Mouse (Mus musculus) G1E (cell line): ENCODE measurements around the gene Colgalt1. TPM values are rescaled to one million over a fixed set of nuclear protein-coding genes. Genes with fewer than 3 reads are reported as not detected.
A peak's percentile ranks its signal among the peaks of the same experiment; 100 is the strongest.

ENCODE experiments used
- ATAC-seq: 2 replicates; pipeline ENCODE4 v1.8.0; 2016; ENCODE audit warnings: mild to moderate bottlenecking; ENCODE audit not compliant: insufficient number of reproducible peaks, poor library complexity, low FRiP score, severe bottlenecking; ENCODE audit errors: extremely low read depth
- DNase-seq: peaks from one replicate; pipeline ENCODE4 v3.0.0; 2012; ENCODE audit warnings: low spot score
- H3K27me3 ChIP-seq: 2 replicates; pipeline ENCODE4 v1.6.1; 2012; ENCODE audit warnings: mild to moderate bottlenecking, low read length, inconsistent platforms; ENCODE audit not compliant: insufficient read depth
- H3K36me3 ChIP-seq: replicated peaks from 2 replicates; pipeline ENCODE3; 2012; ENCODE audit warnings: mild to moderate bottlenecking, inconsistent platforms
- H3K4me1 ChIP-seq: 2 replicates; pipeline ENCODE4 v1.6.1; 2012; ENCODE audit warnings: low read depth, low read length, inconsistent platforms, mixed read lengths; ENCODE audit not compliant: insufficient read depth
- H3K4me3 ChIP-seq: 2 replicates; pipeline ENCODE4 v1.5.1; 2012; ENCODE audit warnings: low read depth, mild to moderate bottlenecking, inconsistent platforms, low read length, moderate library complexity, mixed read lengths
- H3K9me3 ChIP-seq: replicated peaks from 2 replicates; pipeline ENCODE4 v1.6.1; 2012; ENCODE audit warnings: inconsistent platforms
- CTCF ChIP-seq: IDR thresholded peaks from 2 replicates; pipeline ENCODE4 v1.5.1; 2012; ENCODE audit warnings: low read depth, low read length, inconsistent platforms, mixed read lengths
- GATA1 ChIP-seq: IDR thresholded peaks from 2 replicates; pipeline ENCODE4 v1.6.1; 2012; ENCODE audit warnings: borderline replicate concordance, low read length, inconsistent platforms, mixed read lengths
- GATA2 ChIP-seq: IDR thresholded peaks from 2 replicates; pipeline ENCODE4 v1.6.1; 2012; ENCODE audit warnings: low read depth, low read length, inconsistent platforms, borderline replicate concordance
- POLR2AphosphoS5 ChIP-seq: IDR thresholded peaks from 2 replicates; pipeline ENCODE4 v1.6.1; 2012; ENCODE audit warnings: low read depth, low read length, inconsistent platforms; ENCODE audit not compliant: insufficient replicate concordance
- TAL1 ChIP-seq: conservative IDR thresholded peaks from 2 replicates; pipeline ENCODE4 v1.6.1; 2012; ENCODE audit warnings: low read depth, low read length, inconsistent platforms, mixed read lengths
- polyA plus RNA-seq: library from polyadenylated mRNA; stranded (reverse); fragments of >175 nt; gene quantifications from 2 replicates; pipeline ENCODE4 v1.2.3, GENCODE M21; 2012
- total RNA-seq, 2 experiments: library from RNA; stranded (forward) in 1 of 2; stranded (reverse) in 1 of 2; fragments of 200-1000 nt in 1 of 2; fragments of >200 nt in 1 of 2; fragmentation: Nextera tagmentation in 1 of 2; gene quantifications; 2 replicates each; pipeline ENCODE4 v1.2.3; 2014 to 2017

Colgalt1 gene
- total and polyA plus RNA-seq, 3 experiments, result 30.5 to 38.7 (median 37.6) TPM

DNA sequence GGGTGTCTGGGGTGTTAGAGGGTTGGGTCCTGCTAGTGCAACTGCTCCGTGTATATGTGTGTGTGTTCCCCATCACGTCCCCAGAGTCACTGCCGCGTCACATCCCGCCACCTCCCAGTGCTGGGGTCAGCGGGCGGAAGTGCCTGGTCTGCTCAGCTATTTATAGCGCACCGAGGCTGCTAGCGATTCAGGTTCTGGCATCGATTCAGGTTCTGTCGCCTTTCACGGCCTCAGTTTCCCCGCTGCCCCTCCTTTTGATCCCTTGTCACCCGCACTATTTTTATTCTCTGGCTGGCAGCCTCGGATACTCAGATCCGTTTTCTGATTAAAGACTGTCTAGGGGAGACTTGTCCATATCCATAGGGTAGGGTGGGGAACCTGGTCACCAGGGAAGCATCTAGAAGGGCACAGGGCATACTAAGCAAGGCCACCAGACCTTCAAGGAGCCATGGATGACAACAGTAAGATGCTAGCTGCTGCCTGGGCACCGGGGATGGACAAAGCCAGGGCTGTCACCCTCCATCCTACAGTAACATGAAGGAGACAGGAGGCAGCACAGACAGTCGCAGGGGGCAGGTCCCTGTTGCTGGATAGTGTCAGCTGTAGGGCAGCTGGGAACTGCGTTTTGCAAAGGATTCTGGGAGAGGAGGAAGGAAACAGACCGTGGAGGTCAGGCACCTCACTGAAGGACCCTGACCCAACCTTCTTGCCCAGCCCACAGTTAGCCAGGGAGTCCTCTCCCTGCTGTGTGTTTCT, 57.6 kb downstream of the Colgalt1 start:
- ATAC-seq (0 out of 2 replicates have a peak, but pooled peaks have one; percentile 16), DNase-seq (peak; percentile 53)
- Histone ChIP-seq H3K27me3 (peaks cover 49% of the 10 kb centered on the region), H3K4me3 (peak overlapping the region; percentile 69), H3K4me1 (peaks cover 77% of the 10 kb centered on the region), H3K36me3 (no peaks in the 10 kb centered on the region), H3K9me3 (no peaks in the 10 kb centered on the region)
- TF ChIP-seq POLR2AphosphoS5 (no peak), GATA1 (no peak), TAL1 (no peak), GATA2 (no peak), CTCF (no peak)

DNA sequence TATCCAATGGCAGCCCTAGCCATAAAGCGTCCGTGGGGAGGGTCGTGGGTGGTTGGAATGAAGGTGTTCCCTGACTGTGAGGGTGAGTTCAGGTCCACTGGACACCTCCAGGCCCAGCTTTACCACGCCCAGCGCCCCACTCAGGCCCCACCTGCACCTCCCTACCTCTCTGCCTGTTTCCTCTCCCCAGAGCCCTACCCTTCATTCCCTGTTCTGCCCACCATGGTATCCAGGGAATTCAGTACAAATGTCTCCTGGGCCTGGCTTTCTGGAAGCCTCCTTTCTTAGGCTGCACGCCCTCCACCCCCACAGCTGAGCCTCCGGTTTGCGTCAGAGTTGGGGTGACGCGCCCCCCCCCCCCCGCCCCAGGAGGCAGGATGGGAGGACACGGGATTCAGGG, 59.4 kb downstream of the Colgalt1 start:
- DNase-seq, result peak; percentile 32
- Histone ChIP-seq H3K36me3 (peaks cover 1% of the 10 kb centered on the region), H3K9me3 (no peaks in the 10 kb centered on the region), H3K4me3 (peak overlapping the region; percentile 74), H3K4me1 (peaks cover 71% of the 10 kb centered on the region), H3K27me3 (peaks cover 41% of the 10 kb centered on the region)
- no peak for ATAC-seq
- TF ChIP-seq TAL1, result no peak
- TF ChIP-seq CTCF, result no peak
- TF ChIP-seq GATA2, result no peak
- no peak for TF ChIP-seq POLR2AphosphoS5
- TF ChIP-seq GATA1, result no peak

DNA sequence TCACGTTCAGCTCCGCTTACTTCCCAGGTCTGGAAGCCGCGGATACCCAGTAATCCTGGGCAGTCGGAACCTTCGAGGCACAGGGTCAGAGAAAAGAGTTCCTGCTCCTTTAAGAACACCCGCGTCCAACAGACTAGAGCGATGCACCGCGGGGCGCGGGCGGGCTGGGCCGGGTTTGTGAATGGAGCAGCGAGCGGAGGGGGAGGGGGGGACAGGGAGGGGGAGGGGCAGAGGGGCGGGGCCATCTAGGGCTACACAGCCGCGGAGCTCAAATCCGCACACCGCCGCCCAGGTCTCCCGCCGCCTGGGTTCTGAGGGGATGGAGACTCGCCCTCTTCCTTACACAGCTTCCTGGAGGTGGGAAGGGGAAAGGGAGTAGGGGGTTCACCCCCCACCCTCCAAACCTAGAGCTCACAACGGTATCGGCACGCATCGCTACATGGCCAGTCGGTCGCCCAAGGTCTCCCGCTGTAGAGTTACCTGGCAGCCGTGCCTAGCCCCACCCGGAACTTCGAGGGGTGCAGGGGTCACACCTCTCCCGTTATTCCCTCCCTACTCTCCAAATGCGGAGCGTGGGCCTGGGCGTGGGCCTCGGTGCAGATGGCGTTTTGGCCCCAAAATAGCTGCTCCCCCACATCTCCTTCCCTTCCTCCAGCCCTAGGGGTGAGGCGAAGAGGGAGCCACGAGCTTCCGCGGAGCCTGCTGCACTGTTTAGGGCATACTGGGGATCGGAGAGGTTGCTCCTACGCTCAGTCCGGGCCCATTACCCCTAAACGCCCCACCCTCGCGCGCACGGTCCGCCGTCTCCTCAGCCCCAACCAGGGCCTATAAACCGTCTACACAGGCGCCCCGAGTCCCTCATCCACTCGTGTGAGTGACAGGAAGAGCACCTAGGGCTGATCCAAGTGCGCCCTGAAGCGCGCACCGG, 60.1 kb downstream of the Colgalt1 start:
- H3K9me3 ChIP-seq, result no peaks in the 10 kb centered on the region
- peaks cover 5% of the 10 kb centered on the region for H3K36me3 ChIP-seq
- no peak for ATAC-seq
- H3K4me1 ChIP-seq, result peaks cover 74% of the 10 kb centered on the region
- peak overlapping the region; percentile 74 for H3K4me3 ChIP-seq
- DNase-seq, result peak; percentile 42
- TF ChIP-seq GATA1 (no peak), TAL1 (no peak), GATA2 (no peak), POLR2AphosphoS5 (no peak), CTCF (no peak)
- H3K27me3 ChIP-seq, result peaks cover 41% of the 10 kb centered on the region

DNA sequence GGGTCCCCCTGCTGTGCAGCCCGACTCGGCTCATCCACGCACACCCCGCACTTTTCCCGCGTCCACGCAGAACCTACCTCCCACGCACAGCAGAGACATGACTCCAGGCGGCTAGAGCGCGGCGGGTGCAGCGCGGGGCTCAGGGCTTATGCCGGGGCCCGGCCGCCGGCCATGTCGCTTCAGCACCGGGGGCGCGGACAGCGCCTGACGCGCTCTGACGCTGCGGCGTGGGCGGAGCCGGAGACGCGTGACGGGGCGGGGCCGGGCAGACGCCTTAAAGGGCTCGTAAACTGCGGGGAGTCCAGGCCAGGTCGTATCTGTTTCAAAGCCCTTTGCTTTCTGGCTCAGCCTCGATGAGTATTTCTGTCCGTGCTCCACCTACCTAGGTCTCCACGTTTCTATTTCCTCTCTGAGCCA, 60.8 kb downstream of the Colgalt1 start, which contains the start of gene Unc13a:
Gene Unc13a (minus strand): TSS at position 209 of the 417 bp plus-strand sequence.
- H3K4me1 ChIP-seq, result peaks cover 70% of the 10 kb centered on the region
- H3K27me3 ChIP-seq, result peaks cover 34% of the 10 kb centered on the region
- peak; percentile 72 for DNase-seq

DNA sequence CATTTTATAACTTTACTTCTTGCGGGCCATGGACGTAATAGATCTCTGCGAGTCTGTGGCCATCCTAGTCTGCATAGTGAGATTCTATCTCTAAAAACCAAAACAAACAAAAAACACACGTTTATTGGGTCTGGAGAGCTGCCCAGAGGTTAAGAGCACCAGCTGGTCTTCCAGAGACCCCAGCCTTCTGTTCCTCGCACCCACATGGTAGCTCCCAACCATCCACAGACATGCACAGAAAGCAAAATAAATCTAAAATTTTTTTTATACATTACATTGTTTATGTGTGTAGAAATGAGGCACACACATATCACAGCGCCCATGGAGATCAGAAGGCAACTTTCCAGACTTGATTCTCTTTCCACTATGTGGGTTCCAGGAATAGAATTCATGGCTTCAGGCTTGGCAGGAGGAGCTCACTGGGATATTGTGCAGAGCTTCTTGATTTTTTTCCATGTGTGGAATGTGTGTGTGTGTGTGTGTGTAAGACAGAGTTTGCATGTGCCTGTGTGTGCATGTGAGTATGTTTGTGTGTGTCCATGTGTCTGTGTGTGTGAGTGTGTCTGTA, 61.5 kb downstream of the Colgalt1 start:
- Histone ChIP-seq H3K36me3 (peaks cover 5% of the 10 kb centered on the region), H3K9me3 (no peaks in the 10 kb centered on the region), H3K27me3 (peaks cover 31% of the 10 kb centered on the region), H3K4me3 (no peak overlapping the region; the same call in 1 of the 2 replicates), H3K4me1 (peaks cover 69% of the 10 kb centered on the region)
- no peak for ATAC-seq
- no peak for DNase-seq
- no peak for TF ChIP-seq GATA2
- TF ChIP-seq GATA1, result no peak
- TF ChIP-seq TAL1, result no peak
- no peak for TF ChIP-seq POLR2AphosphoS5
- TF ChIP-seq CTCF, result no peak

More for the DNA sequence above, 60.8 kb downstream of the Colgalt1 start, which contains the start of gene Unc13a:
- ATAC-seq, result peak; percentile 40; the same call in 1 of the 2 replicates
- Histone ChIP-seq H3K9me3 (no peaks in the 10 kb centered on the region), H3K4me3 (peak within 1 kb of the TSS; percentile 74), H3K36me3 (peaks cover 5% of the 10 kb centered on the region)
- TF ChIP-seq POLR2AphosphoS5, result no peak
- no peak for TF ChIP-seq CTCF
- no peak for TF ChIP-seq GATA1
- TF ChIP-seq GATA2, result no peak
- TF ChIP-seq TAL1, result no peak

DNA sequence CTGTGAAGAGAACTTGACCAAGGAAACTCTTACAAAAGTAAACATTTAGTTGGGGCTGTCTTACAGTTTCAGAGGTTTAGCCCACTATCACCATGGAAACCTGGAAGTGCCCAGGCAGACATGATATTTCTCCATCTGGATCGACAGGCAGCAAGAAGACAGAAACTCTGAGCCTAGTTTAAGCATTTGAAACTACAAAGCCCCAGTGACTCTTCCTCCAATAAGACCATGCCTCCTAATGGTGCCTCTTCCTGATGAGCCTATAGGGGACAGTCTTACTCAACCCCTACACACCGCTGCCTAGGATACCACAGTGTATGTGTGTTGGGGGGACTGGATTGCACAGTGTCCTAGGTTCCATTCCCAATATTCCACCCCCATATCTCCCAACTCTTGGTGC, 63.3 kb downstream of the Colgalt1 start:
- no peak for ATAC-seq
- H3K27me3 ChIP-seq, result peaks cover 20% of the 10 kb centered on the region
- H3K4me3 ChIP-seq, result no peak overlapping the region
- DNase-seq, result no peak
- peaks cover 66% of the 10 kb centered on the region for H3K4me1 ChIP-seq
- H3K36me3 ChIP-seq, result peaks cover 20% of the 10 kb centered on the region
- no peak for TF ChIP-seq TAL1
- no peak for TF ChIP-seq POLR2AphosphoS5
- TF ChIP-seq GATA1, result no peak
- TF ChIP-seq CTCF, result no peak
- no peak for TF ChIP-seq GATA2
- H3K9me3 ChIP-seq, result peaks cover 8% of the 10 kb centered on the region

Other genes with a start within 250 kb of the Colgalt1 start
Only the 20 nearest of the 25 such genes appear.
- 5.9 and 16.2 TPM in 2 replicates for gene Ankle1, start 205.0 kb upstream of the Colgalt1 start, total RNA-seq (2014; fragmentation: Nextera tagmentation)
- gene Ankle1, start 205.0 kb upstream of the Colgalt1 start, total RNA-seq (2017), result 9.8 and 12.1 TPM in 2 replicates
- 13.7 and 15.1 TPM in 2 replicates for gene Ankle1, start 205.0 kb upstream of the Colgalt1 start, polyA plus RNA-seq
- 2.6 and 3.9 TPM in 2 replicates for gene Abhd8, start 147.3 kb upstream of the Colgalt1 start, total RNA-seq (2014; fragmentation: Nextera tagmentation)
- gene Abhd8, start 147.3 kb upstream of the Colgalt1 start, total RNA-seq (2017), result 4.5 and 5.0 TPM in 2 replicates
- 17.0 and 20.9 TPM in 2 replicates for gene Abhd8, start 147.3 kb upstream of the Colgalt1 start, polyA plus RNA-seq
- gene Mrpl34, start 146.0 kb upstream of the Colgalt1 start, total RNA-seq (2014; fragmentation: Nextera tagmentation), result 42.0 and 65.5 TPM in 2 replicates
- gene Mrpl34, start 146.0 kb upstream of the Colgalt1 start, total RNA-seq (2017), result 68.2 and 74.9 TPM in 2 replicates
- gene Mrpl34, start 146.0 kb upstream of the Colgalt1 start, polyA plus RNA-seq, result 149 and 161 TPM in 2 replicates
- 51.9 and 56.2 TPM in 2 replicates for gene Dda1, start 141.8 kb upstream of the Colgalt1 start, total RNA-seq (2014; fragmentation: Nextera tagmentation)
- gene Dda1, start 141.8 kb upstream of the Colgalt1 start, total RNA-seq (2017), result 16.2 and 19.6 TPM in 2 replicates
- gene Dda1, start 141.8 kb upstream of the Colgalt1 start, polyA plus RNA-seq, result 209 and 288 TPM in 2 replicates
- gene Ano8, start 125.0 kb upstream of the Colgalt1 start, total RNA-seq (2014; fragmentation: Nextera tagmentation), result 0.97 and 1.1 TPM in 2 replicates
- gene Ano8, start 125.0 kb upstream of the Colgalt1 start, total RNA-seq (2017), result 2.1 and 2.5 TPM in 2 replicates
- 1.4 and 1.5 TPM in 2 replicates for gene Ano8, start 125.0 kb upstream of the Colgalt1 start, polyA plus RNA-seq
- gene Gtpbp3, start 122.9 kb upstream of the Colgalt1 start, total RNA-seq (2014; fragmentation: Nextera tagmentation), result 5.8 and 6.4 TPM in 2 replicates
- gene Gtpbp3, start 122.9 kb upstream of the Colgalt1 start, total RNA-seq (2017), result 14.6 and 18.2 TPM in 2 replicates
- 26.1 and 33.3 TPM in 2 replicates for gene Gtpbp3, start 122.9 kb upstream of the Colgalt1 start, polyA plus RNA-seq
- gene Plvap, start 99.2 kb upstream of the Colgalt1 start, total RNA-seq (2014; fragmentation: Nextera tagmentation), result not detected in 2 replicates
- 0.16 and 0.17 TPM in 2 replicates for gene Plvap, start 99.2 kb upstream of the Colgalt1 start, total RNA-seq (2017)
- 0.88 and 0.90 TPM in 2 replicates for gene Plvap, start 99.2 kb upstream of the Colgalt1 start, polyA plus RNA-seq
- not detected in 2 replicates for gene Ccdc194, start 85.3 kb upstream of the Colgalt1 start, total RNA-seq (2014; fragmentation: Nextera tagmentation)
- gene Ccdc194, start 85.3 kb upstream of the Colgalt1 start, total RNA-seq (2017), result 0.22 TPM in 1 of 2 replicates, not detected in the other
- gene Ccdc194, start 85.3 kb upstream of the Colgalt1 start, polyA plus RNA-seq, result not detected in 2 replicates
- gene Bst2, start 73.5 kb upstream of the Colgalt1 start, total RNA-seq (2014; fragmentation: Nextera tagmentation), result 6.3 and 8.0 TPM in 2 replicates
- 6.4 and 7.6 TPM in 2 replicates for gene Bst2, start 73.5 kb upstream of the Colgalt1 start, total RNA-seq (2017)
- 44.0 and 59.6 TPM in 2 replicates for gene Bst2, start 73.5 kb upstream of the Colgalt1 start, polyA plus RNA-seq
- gene Mvb12a, start 68.1 kb upstream of the Colgalt1 start, total RNA-seq (2014; fragmentation: Nextera tagmentation), result 40.4 and 41.4 TPM in 2 replicates
- gene Mvb12a, start 68.1 kb upstream of the Colgalt1 start, total RNA-seq (2017), result 56.2 and 75.9 TPM in 2 replicates
- gene Mvb12a, start 68.1 kb upstream of the Colgalt1 start, polyA plus RNA-seq, result 132 and 166 TPM in 2 replicates
- not detected in 2 replicates for gene Tmem221, start 52.1 kb upstream of the Colgalt1 start, total RNA-seq (2014; fragmentation: Nextera tagmentation)
- not detected in 2 replicates for gene Tmem221, start 52.1 kb upstream of the Colgalt1 start, total RNA-seq (2017)
- not detected in 2 replicates for gene Tmem221, start 52.1 kb upstream of the Colgalt1 start, polyA plus RNA-seq
- gene Nxnl1, start 44.4 kb upstream of the Colgalt1 start, total RNA-seq (2014; fragmentation: Nextera tagmentation), result not detected in 2 replicates
- gene Nxnl1, start 44.4 kb upstream of the Colgalt1 start, total RNA-seq (2017), result not detected in 2 replicates
- gene Nxnl1, start 44.4 kb upstream of the Colgalt1 start, polyA plus RNA-seq, result not detected in 2 replicates
- gene Slc27a1, start 42.1 kb upstream of the Colgalt1 start, total RNA-seq (2014; fragmentation: Nextera tagmentation), result not detected in 2 replicates
- gene Slc27a1, start 42.1 kb upstream of the Colgalt1 start, total RNA-seq (2017), result 0.12 and 0.33 TPM in 2 replicates
- gene Slc27a1, start 42.1 kb upstream of the Colgalt1 start, polyA plus RNA-seq, result not detected in 2 replicates
- gene Pgls, start 18.8 kb upstream of the Colgalt1 start, total RNA-seq (2014; fragmentation: Nextera tagmentation), result 39.7 and 47.5 TPM in 2 replicates
- 87.2 and 140 TPM in 2 replicates for gene Pgls, start 18.8 kb upstream of the Colgalt1 start, total RNA-seq (2017)
- 331 and 360 TPM in 2 replicates for gene Pgls, start 18.8 kb upstream of the Colgalt1 start, polyA plus RNA-seq
- gene Fam129c, start 13.3 kb upstream of the Colgalt1 start, total RNA-seq (2014; fragmentation: Nextera tagmentation), result 8.3 and 11.4 TPM in 2 replicates
- gene Fam129c, start 13.3 kb upstream of the Colgalt1 start, total RNA-seq (2017), result 6.6 and 7.0 TPM in 2 replicates
- 8.1 and 10.4 TPM in 2 replicates for gene Fam129c, start 13.3 kb upstream of the Colgalt1 start, polyA plus RNA-seq
- 6.5 and 7.3 TPM in 2 replicates for gene Unc13a, start 60.8 kb downstream of the Colgalt1 start, total RNA-seq (2014; fragmentation: Nextera tagmentation)
- 4.1 and 5.2 TPM in 2 replicates for gene Unc13a, start 60.8 kb downstream of the Colgalt1 start, total RNA-seq (2017)
- 3.7 and 4.6 TPM in 2 replicates for gene Unc13a, start 60.8 kb downstream of the Colgalt1 start, polyA plus RNA-seq
- 29.8 and 32.0 TPM in 2 replicates for gene Jak3, start 65.3 kb downstream of the Colgalt1 start, total RNA-seq (2014; fragmentation: Nextera tagmentation)
- 15.7 and 15.9 TPM in 2 replicates for gene Jak3, start 65.3 kb downstream of the Colgalt1 start, total RNA-seq (2017)
- gene Jak3, start 65.3 kb downstream of the Colgalt1 start, polyA plus RNA-seq, result 68.8 and 73.6 TPM in 2 replicates
- 3.4 and 9.1 TPM in 2 replicates for gene Insl3, start 78.2 kb downstream of the Colgalt1 start, total RNA-seq (2014; fragmentation: Nextera tagmentation)
- gene Insl3, start 78.2 kb downstream of the Colgalt1 start, total RNA-seq (2017), result 2.7 and 4.6 TPM in 2 replicates
- gene Insl3, start 78.2 kb downstream of the Colgalt1 start, polyA plus RNA-seq, result 28.6 and 35.3 TPM in 2 replicates
- gene B3gnt3, start 90.8 kb downstream of the Colgalt1 start, total RNA-seq (2014; fragmentation: Nextera tagmentation), result not detected in 2 replicates
- gene B3gnt3, start 90.8 kb downstream of the Colgalt1 start, total RNA-seq (2017), result 0.05 and 0.06 TPM in 2 replicates
- not detected in 2 replicates for gene B3gnt3, start 90.8 kb downstream of the Colgalt1 start, polyA plus RNA-seq
- gene Fcho1, start 114.7 kb downstream of the Colgalt1 start, total RNA-seq (2014; fragmentation: Nextera tagmentation), result 2.2 and 27.3 TPM in 2 replicates
- 7.6 and 7.7 TPM in 2 replicates for gene Fcho1, start 114.7 kb downstream of the Colgalt1 start, total RNA-seq (2017)
- gene Fcho1, start 114.7 kb downstream of the Colgalt1 start, polyA plus RNA-seq, result 14.0 and 16.2 TPM in 2 replicates